Mouse (Mus musculus): Measurements from ENCODE around the gene Serpinb8.

- TF ChIP-seq CTCF (IDR thresholded peaks at IDR 0.05; ENCODE audit: low read depth, low read length), result no peak
- no peak for TF ChIP-seq POLR2A (IDR thresholded peaks at IDR 0.05; ENCODE audit: insufficient read depth, low read length)
- TF ChIP-seq EP300 (IDR thresholded peaks at IDR 0.05; ENCODE audit: insufficient read depth, low read depth, low read length), result no peak
Measured at GRCm38 (mm10) chr1:107635936-107636335, 46.1 kb downstream of the Serpinb8 start.

Measured in ES-Bruce4 (cell line).